In genomic region chr19:12799081-12799480, GRCm38 (mm10) we compare ENCODE assay signal across 29 mouse cellular contexts. TPM values are rescaled to one million over a fixed set of nuclear protein-coding genes. Genes with fewer than 3 reads are reported as not detected.
A peak's percentile ranks its signal among the peaks of the same experiment; 100 is the strongest.
DNase-seq lines count a peak whose midpoint lies in the region; ATAC-seq lines count a peak whose summit lies in the region.
"Had no signal": no experiment of that assay in that cellular context is flagged by ENCODE, and none has a peak within 500 bp of the region (broad histone marks: within the 10 kb centered on the region; RNA-seq: fewer than 3 reads in every experiment).

No protein-coding gene starts in this region.

- H3K4me1 ChIP-seq in liver, embryonic 15.5 days (replicated peaks) = peaks cover 14% of the 10 kb centered on the region
- H3K4me1 ChIP-seq in liver, embryonic 11.5 days (replicated peaks; ENCODE audit: control insufficient read depth, insufficient read depth, low read length) = no peaks in the 10 kb centered on the region
- no peaks in the 10 kb centered on the region for H3K4me1 ChIP-seq in brown adipose tissue, adult 24 weeks (ENCODE audit: control insufficient read depth, insufficient read depth, insufficient read length, low read length)
- no peaks in the 10 kb centered on the region for H3K4me1 ChIP-seq in hindbrain, embryonic 13.5 days (replicated peaks)
- H3K4me1 ChIP-seq: embryonic facial prominence, embryonic 12.5 days; heart, embryonic 10.5 days; heart, embryonic 15.5 days; kidney, embryonic 15.5 days; lung, embryonic 15.5 days had no signal

- H3K27me3 ChIP-seq in liver, embryonic 15.5 days = no peaks in the 10 kb centered on the region
- H3K27me3 ChIP-seq in liver, embryonic 11.5 days (replicated peaks; ENCODE audit: control insufficient read depth, insufficient read depth, low read length) = no peaks in the 10 kb centered on the region
- no peaks in the 10 kb centered on the region for H3K27me3 ChIP-seq in hindbrain, embryonic 13.5 days
- H3K27me3 ChIP-seq: embryonic facial prominence, embryonic 12.5 days; heart, embryonic 15.5 days; kidney, embryonic 15.5 days; lung, embryonic 15.5 days had no signal

- H3K9ac ChIP-seq in liver, embryonic 15.5 days = no peak overlapping the region
- H3K9ac ChIP-seq in liver, embryonic 11.5 days (ENCODE audit: low read depth, low read length) = no peak overlapping the region
- H3K9ac ChIP-seq in hindbrain, embryonic 13.5 days = no peak overlapping the region
- H3K9ac ChIP-seq: embryonic facial prominence, embryonic 12.5 days; forebrain, postnatal 0 days; heart, embryonic 15.5 days; hindbrain, embryonic 14.5 days; kidney, embryonic 15.5 days; liver, embryonic 14.5 days; lung, embryonic 15.5 days had no signal

- no peak for ATAC-seq in CD4-positive, CD25-positive, alpha-beta regulatory T cell, adult 4 months
- ATAC-seq in liver, embryonic 15.5 days (ENCODE audit: insufficient read depth) = no peak
- no peak for ATAC-seq in liver, embryonic 11.5 days (replicated peaks; ENCODE audit: low FRiP score)
- ATAC-seq in hindbrain, embryonic 13.5 days (ENCODE audit: low FRiP score) = no peak
- ATAC-seq: forebrain, postnatal 0 days; inflammation-experienced regulatory T-cells, adult 6 months had no signal

- H3K36me3 ChIP-seq in liver, embryonic 15.5 days (replicated peaks) = no peaks in the 10 kb centered on the region
- H3K36me3 ChIP-seq in liver, embryonic 11.5 days (ENCODE audit: control insufficient read depth, insufficient read depth, low read length) = no peaks in the 10 kb centered on the region
- no peaks in the 10 kb centered on the region for H3K36me3 ChIP-seq in hindbrain, embryonic 13.5 days
- H3K36me3 ChIP-seq: embryonic facial prominence, embryonic 12.5 days; heart, embryonic 10.5 days; heart, embryonic 15.5 days; kidney, embryonic 15.5 days; lung, embryonic 15.5 days had no signal

- peak; percentile 7 for DNase-seq in CD4-positive, CD25-positive, alpha-beta regulatory T cell, adult 2 months (ENCODE audit: low read depth, low spot score)
- DNase-seq in liver, embryonic 11.5 days (ENCODE audit: low spot score) = no peak
- peak; percentile 61 for DNase-seq in A20 (ENCODE audit: low read depth, low spot score)
- DNase-seq in right cerebral cortex, adult 2 months (ENCODE audit: low spot score in 2 of 2) = no peak
- DNase-seq: adrenal gland, adult 2 months; adrenal gland, postnatal 36 days; embryo, embryonic 11 days; forebrain, postnatal 0 days; gastrocnemius, postnatal 25 days; kidney, adult 18-20 months; kidney, postnatal 25 days; left cerebral cortex, postnatal 4 days; midbrain, embryonic 14.5 days had no signal

- H3K9me3 ChIP-seq in liver, embryonic 15.5 days (replicated peaks) = no peaks in the 10 kb centered on the region
- no peaks in the 10 kb centered on the region for H3K9me3 ChIP-seq in liver, embryonic 11.5 days (ENCODE audit: control insufficient read depth, low read length)
- H3K9me3 ChIP-seq in hindbrain, embryonic 13.5 days = no peaks in the 10 kb centered on the region
- H3K9me3 ChIP-seq: embryonic facial prominence, embryonic 12.5 days; heart, embryonic 10.5 days; heart, embryonic 15.5 days; kidney, embryonic 15.5 days; lung, embryonic 15.5 days had no signal

- H3K4me2 ChIP-seq in liver, embryonic 15.5 days = peak overlapping the region; percentile 11; the same call in 1 of the 2 replicates
- H3K4me2 ChIP-seq in liver, embryonic 11.5 days = no peak overlapping the region
- H3K4me2 ChIP-seq in hindbrain, embryonic 13.5 days = no peak overlapping the region
- H3K4me2 ChIP-seq: embryonic facial prominence, embryonic 12.5 days; heart, embryonic 15.5 days; hindbrain, embryonic 14.5 days; kidney, embryonic 15.5 days; lung, embryonic 15.5 days had no signal

- no peak overlapping the region for H3K4me3 ChIP-seq in liver, embryonic 15.5 days (replicated peaks)
- H3K4me3 ChIP-seq in liver, embryonic 11.5 days (ENCODE audit: low read depth, low read length) = no peak overlapping the region
- peak overlapping the region; percentile 39; the same call in 1 of the 2 replicates for H3K4me3 ChIP-seq in brown adipose tissue, adult 24 weeks (ENCODE audit: insufficient read depth, low read depth, low read length)
- H3K4me3 ChIP-seq in hindbrain, embryonic 13.5 days = no peak overlapping the region
- H3K4me3 ChIP-seq: embryonic facial prominence, embryonic 12.5 days; heart, embryonic 10.5 days; heart, embryonic 15.5 days; kidney, embryonic 15.5 days; lung, embryonic 15.5 days had no signal

- no peak overlapping the region for H3K27ac ChIP-seq in liver, embryonic 15.5 days (replicated peaks)
- H3K27ac ChIP-seq in liver, embryonic 11.5 days (ENCODE audit: low read depth, low read length) = no peak overlapping the region
- H3K27ac ChIP-seq in brown adipose tissue, adult 24 weeks (replicated peaks; ENCODE audit: low read depth, low read length) = peak overlapping the region; percentile 59
- no peak overlapping the region for H3K27ac ChIP-seq in hindbrain, embryonic 13.5 days
- H3K27ac ChIP-seq: embryonic facial prominence, embryonic 12.5 days; heart, embryonic 10.5 days; heart, embryonic 15.5 days; hindbrain, embryonic 14.5 days; kidney, embryonic 15.5 days; liver, embryonic 14.5 days; lung, embryonic 15.5 days had no signal

- 78% methylated on average over 3 of the region's 3 CpGs for WGBS in liver, embryonic 15.5 days (ENCODE audit: insufficient replicate concordance)
- 79% methylated on average over 3 of the region's 3 CpGs for WGBS in liver, embryonic 11.5 days
- 91% methylated on average over 3 of the region's 3 CpGs for WGBS in hindbrain, embryonic 13.5 days

RNA-seq across cellular contexts. Expression of gene Lpxn, which starts 3.1 kb away (rescaled TPM):
- 100 to 1,000 TPM; 220 to 255 TPM for polyA plus RNA-seq in CD4-positive, CD25-positive, alpha-beta regulatory T cell, adult 4 months (2017; shearing (Covaris generic))
- 2.1 and 2.4 TPM in 2 replicates for polyA plus RNA-seq in liver, embryonic 15.5 days (2015; fragmentation: Nextera tagmentation; extraction: Ambion mirVana)
- polyA plus RNA-seq in liver, embryonic 11.5 days (2014; fragmentation: Nextera tagmentation; extraction: Ambion mirVana) = 1.5 and 2.1 TPM in 2 replicates
- 0.67 and 1.2 TPM in 2 replicates for polyA plus RNA-seq in brown adipose tissue, adult 24 weeks (2012; ENCODE audit: insufficient read depth, insufficient read length, missing spikeins)
- polyA plus RNA-seq in hindbrain, embryonic 13.5 days (2015; fragmentation: Nextera tagmentation; extraction: Ambion mirVana) = 1.5 and 1.6 TPM in 2 replicates

RNA-seq across cellular contexts. Expression of gene Zfp91, which starts 3.2 kb away (rescaled TPM):
- 10 to 100 TPM; 21.2 to 22.9 TPM for polyA plus RNA-seq in CD4-positive, CD25-positive, alpha-beta regulatory T cell, adult 4 months (2017; shearing (Covaris generic))
- 7.2 and 7.3 TPM in 2 replicates for polyA plus RNA-seq in liver, embryonic 15.5 days (2015; fragmentation: Nextera tagmentation; extraction: Ambion mirVana)
- 7.0 and 7.4 TPM in 2 replicates for polyA plus RNA-seq in liver, embryonic 11.5 days (2014; fragmentation: Nextera tagmentation; extraction: Ambion mirVana)
- polyA plus RNA-seq in brown adipose tissue, adult 24 weeks (2012; ENCODE audit: insufficient read depth, insufficient read length, missing spikeins) = 109 and 111 TPM in 2 replicates
- 14.7 and 15.8 TPM in 2 replicates for polyA plus RNA-seq in hindbrain, embryonic 13.5 days (2015; fragmentation: Nextera tagmentation; extraction: Ambion mirVana)

RNA-seq across cellular contexts. Expression of gene Cntf, which starts 33.6 kb away (rescaled TPM):
- polyA plus RNA-seq in CD4-positive, CD25-positive, alpha-beta regulatory T cell, adult 4 months (2017; shearing (Covaris generic)) = 1 to 10 TPM; 2.9 to 3.4 TPM
- polyA plus RNA-seq in liver, embryonic 15.5 days (2015; fragmentation: Nextera tagmentation; extraction: Ambion mirVana) = 0.43 and 0.53 TPM in 2 replicates
- 0.27 and 0.78 TPM in 2 replicates for polyA plus RNA-seq in liver, embryonic 11.5 days (2014; fragmentation: Nextera tagmentation; extraction: Ambion mirVana)
- polyA plus RNA-seq in brown adipose tissue, adult 24 weeks (2012; ENCODE audit: insufficient read depth, insufficient read length, missing spikeins) = 1.8 and 2.6 TPM in 2 replicates
- 1.2 and 1.6 TPM in 2 replicates for polyA plus RNA-seq in hindbrain, embryonic 13.5 days (2015; fragmentation: Nextera tagmentation; extraction: Ambion mirVana)
- polyA plus RNA-seq: adrenal gland, adult 2 months; midbrain, embryonic 14.5 days had no signal

RNA-seq across cellular contexts. Expression of gene Gm5244, which starts 47.4 kb away (rescaled TPM):
- 1 to 10 TPM in 1 of 2 experiments, not detected in 1; 1.0 TPM for polyA plus RNA-seq in CD4-positive, CD25-positive, alpha-beta regulatory T cell, adult 4 months (2017; shearing (Covaris generic))
- not detected in 2 replicates for polyA plus RNA-seq in liver, embryonic 15.5 days (2015; fragmentation: Nextera tagmentation; extraction: Ambion mirVana)
- polyA plus RNA-seq in liver, embryonic 11.5 days (2014; fragmentation: Nextera tagmentation; extraction: Ambion mirVana) = not detected in 2 replicates
- polyA plus RNA-seq in brown adipose tissue, adult 24 weeks (2012; ENCODE audit: insufficient read depth, insufficient read length, missing spikeins) = not detected in 2 replicates
- polyA plus RNA-seq in hindbrain, embryonic 13.5 days (2015; fragmentation: Nextera tagmentation; extraction: Ambion mirVana) = not detected in 2 replicates
- polyA plus RNA-seq: activated CD4-positive, CD25-positive, alpha-beta regulatory T cell, adult 4 months; adrenal gland, adult 2 months; embryonic facial prominence, embryonic 12.5 days; forebrain, postnatal 0 days; heart, embryonic 10.5 days; heart, embryonic 15.5 days; hindbrain, embryonic 14.5 days; kidney, embryonic 15.5 days; limb, embryonic 14.5 days; liver, embryonic 14.5 days; lung, embryonic 15.5 days; midbrain, embryonic 14.5 days; neural tube, embryonic 11.5 days; stomach, embryonic 14.5 days had no signal

RNA-seq across cellular contexts. Expression of gene Olfr1444, which starts 58.0 kb away (rescaled TPM):
- under 1 TPM; 0.33 to 0.44 TPM for polyA plus RNA-seq in CD4-positive, CD25-positive, alpha-beta regulatory T cell, adult 4 months (2017; shearing (Covaris generic))
- polyA plus RNA-seq in liver, embryonic 15.5 days (2015; fragmentation: Nextera tagmentation; extraction: Ambion mirVana) = not detected in 2 replicates
- not detected in 2 replicates for polyA plus RNA-seq in liver, embryonic 11.5 days (2014; fragmentation: Nextera tagmentation; extraction: Ambion mirVana)
- not detected in 2 replicates for polyA plus RNA-seq in brown adipose tissue, adult 24 weeks (2012; ENCODE audit: insufficient read depth, insufficient read length, missing spikeins)
- not detected in 2 replicates for polyA plus RNA-seq in hindbrain, embryonic 13.5 days (2015; fragmentation: Nextera tagmentation; extraction: Ambion mirVana)
- polyA plus RNA-seq: adrenal gland, adult 2 months; embryonic facial prominence, embryonic 12.5 days; forebrain, postnatal 0 days; heart, embryonic 10.5 days; heart, embryonic 15.5 days; hindbrain, embryonic 14.5 days; kidney, embryonic 15.5 days; limb, embryonic 14.5 days; liver, embryonic 14.5 days; lung, embryonic 15.5 days; midbrain, embryonic 14.5 days; neural tube, embryonic 11.5 days; stomach, embryonic 14.5 days had no signal

Comparison
In these comparisons a context has a peak if more than half of its experiments do, and no peak if none do; other contexts are left out.
1. DNase-seq: peak in CD4-positive, CD25-positive, alpha-beta regulatory T cell, adult 2 months (single experiment) and A20 (single experiment); none in liver, embryonic 11.5 days (single experiment) and right cerebral cortex, adult 2 months (0 of 2).
2. RNA of gene Lpxn, which starts 3.1 kb away (polyA plus RNA-seq): 220 to 255 TPM in CD4-positive, CD25-positive, alpha-beta regulatory T cell, adult 4 months; 2.1 to 2.4 TPM in liver, embryonic 15.5 days, 1.5 to 2.1 TPM in liver, embryonic 11.5 days, 1.5 to 1.6 TPM in hindbrain, embryonic 13.5 days and 0.67 to 1.2 TPM in brown adipose tissue, adult 24 weeks; every median in the first group is over 10 times any median in the second.